Mouse (Mus musculus): ENCODE results near the gene Tmc4.
A peak's percentile ranks its signal among the peaks of the same experiment; 100 is the strongest.
"Not testable (repeated sequence)": the region's sequence is repeated elsewhere in the genome, so short reads cannot be mapped to it uniquely, and the experiment has no call there.

Gene Tmc4

GRCm38 (mm10) chr7:3677342-3677741 lies at the start of gene Tmc4:
Gene Tmc4, minus strand, starts transcription at chr7:3677553.
- DNase-seq (ENCODE audit: low read depth, low spot score), result no peak

GRCm38 (mm10) chr7:3725459-3725858 lies 48.1 kb upstream of the Tmc4 start:
- DNase-seq (ENCODE audit: low read depth, low spot score), result not testable (repeated sequence)

- DNase-seq (ENCODE audit: low read depth, low spot score), result not testable (repeated sequence)
Observed at GRCm38 (mm10) chr7:3720268-3720667, 42.9 kb upstream of the Tmc4 start, which contains the start of gene Pirb. Gene Pirb, minus strand, starts transcription at chr7:3720391.

- DNase-seq (ENCODE audit: low read depth, low spot score), result no peak
Observed at GRCm38 (mm10) chr7:3715249-3715648, 37.9 kb upstream of the Tmc4 start.

GRCm38 (mm10) chr7:3712264-3712942 lies 35.0 kb upstream of the Tmc4 start:
- no peak for DNase-seq (ENCODE audit: low read depth, low spot score)

GRCm38 (mm10) chr7:3709000-3709399 lies 31.6 kb upstream of the Tmc4 start:
- DNase-seq (ENCODE audit: low read depth, low spot score), result no peak

- DNase-seq (ENCODE audit: low read depth, low spot score), result not testable (repeated sequence)
Observed at GRCm38 (mm10) chr7:3708447-3708980, 31.2 kb upstream of the Tmc4 start.

GRCm38 (mm10) chr7:3707568-3708413 lies 30.4 kb upstream of the Tmc4 start:
- no peak for DNase-seq (ENCODE audit: low read depth, low spot score)

- peak; percentile 57 for DNase-seq (ENCODE audit: low read depth, low spot score)
Observed at GRCm38 (mm10) chr7:3707027-3707426, 29.7 kb upstream of the Tmc4 start.

GRCm38 (mm10) chr7:3706343-3706934 lies 29.1 kb upstream of the Tmc4 start:
- DNase-seq (ENCODE audit: low read depth, low spot score), result no peak

- no peak for DNase-seq (ENCODE audit: low read depth, low spot score)
Observed at GRCm38 (mm10) chr7:3705911-3706310, 28.6 kb upstream of the Tmc4 start.

GRCm38 (mm10) chr7:3705461-3705860 lies 28.1 kb upstream of the Tmc4 start:
- not testable (repeated sequence) for DNase-seq (ENCODE audit: low read depth, low spot score)

- DNase-seq (ENCODE audit: low read depth, low spot score), result no peak
Observed at GRCm38 (mm10) chr7:3704475-3704874, 27.1 kb upstream of the Tmc4 start.

GRCm38 (mm10) chr7:3703879-3704441 lies 26.6 kb upstream of the Tmc4 start, which contains the start of gene Rps9:
Gene Rps9, plus strand, starts transcription at chr7:3703993.
- DNase-seq (ENCODE audit: low read depth, low spot score), result peak; percentile 98

GRCm38 (mm10) chr7:3703148-3703878 lies 26.0 kb upstream of the Tmc4 start:
- DNase-seq (ENCODE audit: low read depth, low spot score), result no peak

- no peak for DNase-seq (ENCODE audit: low read depth, low spot score)
Observed at GRCm38 (mm10) chr7:3698471-3698870, 21.1 kb upstream of the Tmc4 start.

- DNase-seq (ENCODE audit: low read depth, low spot score), result not testable (repeated sequence)
Observed at GRCm38 (mm10) chr7:3694949-3695305, 17.6 kb upstream of the Tmc4 start.

GRCm38 (mm10) chr7:3694076-3694948 lies 17.0 kb upstream of the Tmc4 start:
- peak; percentile 73 for DNase-seq (ENCODE audit: low read depth, low spot score)

GRCm38 (mm10) chr7:3693809-3694075 lies 16.4 kb upstream of the Tmc4 start:
- no peak for DNase-seq (ENCODE audit: low read depth, low spot score)

All from skeletal muscle tissue, adult 2 months (tissue).